Mouse (Mus musculus): ENCODE results near the gene Gm10160.

DNA sequence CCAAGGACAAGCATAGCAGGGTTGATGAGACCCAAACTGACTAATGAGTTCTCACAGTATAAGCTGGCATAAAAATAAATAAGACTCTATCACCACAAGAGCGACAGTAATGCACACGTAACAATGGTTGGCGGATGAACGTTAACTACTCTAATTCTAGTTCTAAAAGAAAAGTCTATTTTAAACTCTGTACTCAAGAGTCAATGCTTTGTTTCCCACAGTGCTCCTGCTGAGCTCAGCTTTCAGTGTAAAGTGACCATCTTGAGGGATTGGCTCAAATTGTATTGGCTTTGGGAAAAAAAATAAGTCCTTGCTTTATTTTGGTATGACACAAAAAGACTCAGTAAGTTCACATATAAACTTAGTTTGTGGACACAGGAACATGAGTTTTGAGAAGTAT lies 29.5 kb upstream of the Gm10160 start:
- no peak for TF ChIP-seq POLR2A (IDR thresholded peaks at IDR 0.05; ENCODE audit: low read depth, low read length)
- TF ChIP-seq CTCF (IDR thresholded peaks at IDR 0.05; ENCODE audit: borderline replicate concordance, insufficient read depth, low read length): no peak
